Mouse (Mus musculus) neural tube, embryonic 12.5 days (tissue): Measurements from ENCODE around the gene Rnf224. TPM values are rescaled to one million over a fixed set of nuclear protein-coding genes. Genes with fewer than 3 reads are reported as not detected.

Source experiments
- ATAC-seq: fragments of 200-750 bp; cut with Nextera tagmentation; 2 replicates; pipeline ENCODE4 v1.8.0; 2017; ENCODE audit warnings: low read depth, mild to moderate bottlenecking, moderate TSS enrichment, moderate library complexity; ENCODE audit not compliant: low FRiP score
- H3K27ac ChIP-seq: fragments of 300-500 bp; sonication (generic); 2 replicates; pipeline ENCODE4 v1.5.1; 2016
- H3K27me3 ChIP-seq: fragments of 300-500 bp; sonication (generic); replicated peaks from 2 replicates; pipeline ENCODE4 v1.6.1; 2016; ENCODE audit warnings: mild to moderate bottlenecking
- H3K36me3 ChIP-seq: fragments of 300-500 bp; sonication (generic); 2 replicates; pipeline ENCODE4 v1.6.1; 2016; ENCODE audit warnings: mild to moderate bottlenecking
- H3K4me1 ChIP-seq: fragments of 300-500 bp; sonication (generic); 2 replicates; pipeline ENCODE4 v1.6.1; 2016
- H3K4me2 ChIP-seq: fragments of 300-500 bp; sonication (generic); replicated peaks from 2 replicates; pipeline ENCODE4 v1.6.1; 2016; ENCODE audit warnings: mild to moderate bottlenecking
- H3K4me3 ChIP-seq: fragments of 300-500 bp; sonication (generic); 2 replicates; pipeline ENCODE4 v1.5.1; 2016
- H3K9ac ChIP-seq: fragments of 300-500 bp; sonication (generic); 2 replicates; pipeline ENCODE4 v1.6.1; 2016; ENCODE audit warnings: mild to moderate bottlenecking
- H3K9me3 ChIP-seq: fragments of 300-500 bp; sonication (generic); 2 replicates; pipeline ENCODE4 v1.6.1; 2016; ENCODE audit warnings: mild to moderate bottlenecking
- WGBS: fragments of 180-500 bp; shearing (Covaris S2); methylation state at CpG from one replicate; pipeline ENCODE4 v1.1.7; 2016; 5-methylcytosine and 5-hydroxymethylcytosine counted together
- polyA plus RNA-seq: library from polyadenylated mRNA; unstranded; fragments of >200 nt; fragmentation: Nextera tagmentation; extraction: Ambion mirVana; gene quantifications from 2 replicates; pipeline ENCODE4 v1.2.1, GENCODE M21; 2016

Gene Rnf224
- polyA plus RNA-seq, 1 experiment from 2014 or later = not detected

- Histone ChIP-seq H3K9ac (no peak overlapping the region), H3K36me3 (peaks cover 8% of the 10 kb centered on the region; the same call in 1 of the 2 replicates), H3K27ac (peak overlapping the region; percentile 96; the same call in 1 of the 2 replicates), H3K4me1 (peaks cover 46% of the 10 kb centered on the region), H3K4me3 (no peak overlapping the region; the same call in 1 of the 2 replicates), H3K4me2 (peak overlapping the region; percentile 77), H3K27me3 (0 out of 2 replicates have a peak, but pooled peaks cover 3% of the 10 kb centered on the region), H3K9me3 (no peaks in the 10 kb centered on the region)
- ATAC-seq = no peak
- WGBS = 90% methylated on average over 7 of the region's 7 CpGs
Observed at GRCm38 (mm10) chr2:25184496-25184895, 52.1 kb downstream of the Rnf224 start.

Other genes starting within 250 kb of the Rnf224 start
- gene Nsmf, start 182.4 kb downstream of the Rnf224 start, polyA plus RNA-seq = 114 and 120 TPM in 2 replicates
- not detected in 2 replicates for gene Entpd8, start 156.5 kb downstream of the Rnf224 start, polyA plus RNA-seq
- not detected in 2 replicates for gene Noxa1, start 141.6 kb downstream of the Rnf224 start, polyA plus RNA-seq
- gene Nrarp, start 56.0 kb downstream of the Rnf224 start, polyA plus RNA-seq = 96.8 and 97.4 TPM in 2 replicates
- 1.5 and 1.8 TPM in 2 replicates for gene Tor4a, start 39.9 kb downstream of the Rnf224 start, polyA plus RNA-seq
- gene Nelfb, start 25.3 kb downstream of the Rnf224 start, polyA plus RNA-seq = 104 and 106 TPM in 2 replicates
- not detected in 2 replicates for gene Stpg3, start 22.1 kb downstream of the Rnf224 start, polyA plus RNA-seq
- gene Fam166a, start 18.0 kb downstream of the Rnf224 start, polyA plus RNA-seq = not detected in 2 replicates
- gene Tubb4b, start 12.1 kb downstream of the Rnf224 start, polyA plus RNA-seq = 424 and 437 TPM in 2 replicates
- gene Slc34a3, start 2.4 kb downstream of the Rnf224 start, polyA plus RNA-seq = not detected in 2 replicates
- gene Rnf208, start 5.5 kb upstream of the Rnf224 start, polyA plus RNA-seq = 46.1 and 47.5 TPM in 2 replicates
- gene Cysrt1, start 5.7 kb upstream of the Rnf224 start, polyA plus RNA-seq = 0.30 TPM in 1 of 2 replicates, not detected in the other
- 5.2 and 6.4 TPM in 2 replicates for gene AL732309.1, start 10.1 kb upstream of the Rnf224 start, polyA plus RNA-seq
- 20.3 and 22.4 TPM in 2 replicates for gene Tmem203, start 18.7 kb upstream of the Rnf224 start, polyA plus RNA-seq
- gene Tprn, start 25.8 kb upstream of the Rnf224 start, polyA plus RNA-seq = 14.4 and 15.2 TPM in 2 replicates
- 201 and 204 TPM in 2 replicates for gene Ssna1, start 35.7 kb upstream of the Rnf224 start, polyA plus RNA-seq
- gene Anapc2, start 35.7 kb upstream of the Rnf224 start, polyA plus RNA-seq = 142 and 144 TPM in 2 replicates
- gene Tmem210, start 51.4 kb upstream of the Rnf224 start, polyA plus RNA-seq = not detected in 2 replicates
- gene Lrrc26, start 53.1 kb upstream of the Rnf224 start, polyA plus RNA-seq = not detected in 2 replicates
- gene Grin1, start 82.4 kb upstream of the Rnf224 start, polyA plus RNA-seq = 8.1 and 11.3 TPM in 2 replicates
- 70.3 and 71.7 TPM in 2 replicates for gene Man1b1, start 95.6 kb upstream of the Rnf224 start, polyA plus RNA-seq
- gene Dpp7, start 119.6 kb upstream of the Rnf224 start, polyA plus RNA-seq = 21.2 and 24.5 TPM in 2 replicates
- 5.6 and 7.2 TPM in 2 replicates for gene Uap1l1, start 128.9 kb upstream of the Rnf224 start, polyA plus RNA-seq
- 38.1 and 39.5 TPM in 2 replicates for gene Sapcd2, start 135.5 kb upstream of the Rnf224 start, polyA plus RNA-seq
- gene Entpd2, start 159.1 kb upstream of the Rnf224 start, polyA plus RNA-seq = 0.75 and 1.5 TPM in 2 replicates
- 241 and 266 TPM in 2 replicates for gene Npdc1, start 162.6 kb upstream of the Rnf224 start, polyA plus RNA-seq
- 0.09 and 0.29 TPM in 2 replicates for gene Fut7, start 186.5 kb upstream of the Rnf224 start, polyA plus RNA-seq
- 10.0 and 10.2 TPM in 2 replicates for gene Abca2, start 191.9 kb upstream of the Rnf224 start, polyA plus RNA-seq
- gene Clic3, start 220.1 kb upstream of the Rnf224 start, polyA plus RNA-seq = 1.7 and 2.3 TPM in 2 replicates
- gene Paxx, start 224.3 kb upstream of the Rnf224 start, polyA plus RNA-seq = 49.5 and 52.5 TPM in 2 replicates
- gene Ptgds, start 233.3 kb upstream of the Rnf224 start, polyA plus RNA-seq = 1.1 and 1.4 TPM in 2 replicates